Mouse (Mus musculus) limb, embryonic 10.5 days (tissue): ENCODE data around the gene Stkld1. TPM values are rescaled to one million over a fixed set of nuclear protein-coding genes. Genes with fewer than 3 reads are reported as not detected.
"Not testable (repeated sequence)": the region's sequence is repeated elsewhere in the genome, so short reads cannot be mapped to it uniquely, and the experiment has no call there.

ENCODE experiments used
- DNase-seq: peaks from one replicate; pipeline ENCODE4 v3.0.0-alpha.2; 2017; ENCODE audit warnings: low spot score
- H3K27ac ChIP-seq: fragments of 300-500 bp; sonication (generic); 2 replicates; pipeline ENCODE4 v1.5.1; 2016; ENCODE audit warnings: mild to moderate bottlenecking
- H3K27me3 ChIP-seq: fragments of 300-500 bp; sonication (generic); 2 replicates; pipeline ENCODE4 v1.6.1; 2016; ENCODE audit warnings: low read depth, mild to moderate bottlenecking; ENCODE audit not compliant: poor library complexity, severe bottlenecking
- H3K36me3 ChIP-seq: fragments of 300-500 bp; sonication (generic); 2 replicates; pipeline ENCODE4 v1.6.1; 2016; ENCODE audit warnings: mild to moderate bottlenecking, moderate library complexity
- H3K4me1 ChIP-seq: fragments of 300-500 bp; sonication (generic); 2 replicates; pipeline ENCODE4 v1.6.1; 2016
- H3K4me3 ChIP-seq: fragments of 300-500 bp; sonication (generic); 2 replicates; pipeline ENCODE4 v1.5.1; 2016; ENCODE audit warnings: mild to moderate bottlenecking, moderate library complexity
- H3K9me3 ChIP-seq: fragments of 300-500 bp; sonication (generic); replicated peaks from 2 replicates; pipeline ENCODE4 v1.6.1; 2016; ENCODE audit warnings: mild to moderate bottlenecking
- WGBS: fragments of 180-500 bp; shearing (Covaris S2); methylation state at CpG from one replicate; pipeline ENCODE4 v1.1.7; 2016; 5-methylcytosine and 5-hydroxymethylcytosine counted together
- polyA plus RNA-seq: library from polyadenylated mRNA; unstranded; fragments of >200 nt; fragmentation: Nextera tagmentation; extraction: Ambion mirVana; gene quantifications from 2 replicates; pipeline ENCODE4 v1.2.1, GENCODE M21; 2016

The Stkld1 gene
- 0.06 TPM in 1 of 2 replicates, not detected in the other for polyA plus RNA-seq

GRCm38 (mm10) chr2:26933304-26934055, at the start of gene Stkld1, which contains the start of gene Surf4:
Stkld1 (plus strand) TSS chr2:26934047.
Surf4 (minus strand) TSS chr2:26933928.
- no peaks in the 10 kb centered on the region for H3K27me3 ChIP-seq
- peaks cover 40% of the 10 kb centered on the region for H3K4me1 ChIP-seq
- H3K4me3 ChIP-seq, result peak within 1 kb of the TSS; percentile 100
- H3K36me3 ChIP-seq, result peaks cover 37% of the 10 kb centered on the region
- DNase-seq, result peak; percentile 97
- no peaks in the 10 kb centered on the region for H3K9me3 ChIP-seq
- 1% methylated on average over 68 of the region's 70 CpGs for WGBS
- H3K27ac ChIP-seq, result peak within 1 kb of the TSS; percentile 99

GRCm38 (mm10) chr2:26885541-26885940, 48.3 kb upstream of the Stkld1 start:
- not testable (repeated sequence) for H3K27ac ChIP-seq, H3K4me3 ChIP-seq, DNase-seq, H3K27me3 ChIP-seq, H3K9me3 ChIP-seq, H3K4me1 ChIP-seq
- peaks cover 38% of the 10 kb centered on the region for H3K36me3 ChIP-seq
- 89% methylated on average over 2 of the region's 2 CpGs for WGBS

GRCm38 (mm10) chr2:26886170-26886569, 47.7 kb upstream of the Stkld1 start:
- 77% methylated on average over 4 of the region's 4 CpGs for WGBS
- not testable (repeated sequence) for H3K4me3 ChIP-seq, H3K9me3 ChIP-seq, H3K4me1 ChIP-seq, H3K27ac ChIP-seq, H3K27me3 ChIP-seq
- DNase-seq, result peak; percentile 6
- peaks cover 44% of the 10 kb centered on the region for H3K36me3 ChIP-seq

GRCm38 (mm10) chr2:26895898-26896297, 37.9 kb upstream of the Stkld1 start:
- H3K36me3 ChIP-seq, result peaks cover 97% of the 10 kb centered on the region
- H3K4me3 ChIP-seq, result no peak overlapping the region
- H3K9me3 ChIP-seq, result no peaks in the 10 kb centered on the region
- H3K27ac ChIP-seq, result no peak overlapping the region
- no peaks in the 10 kb centered on the region for H3K27me3 ChIP-seq
- peaks cover 3% of the 10 kb centered on the region; the same call in 1 of the 2 replicates for H3K4me1 ChIP-seq
- no peak for DNase-seq
- WGBS, result 92% methylated on average over 4 of the region's 4 CpGs

- no peak for DNase-seq
- Histone ChIP-seq H3K4me1 (peaks cover 29% of the 10 kb centered on the region), H3K36me3 (peaks cover 72% of the 10 kb centered on the region), H3K27ac (no peak overlapping the region), H3K4me3 (no peak overlapping the region; the same call in 1 of the 2 replicates), H3K9me3 (no peaks in the 10 kb centered on the region), H3K27me3 (no peaks in the 10 kb centered on the region)
- 82% methylated on average over 1 of the region's 1 CpGs for WGBS
Observed at GRCm38 (mm10) chr2:26900731-26901130, 33.1 kb upstream of the Stkld1 start.

GRCm38 (mm10) chr2:26901834-26902400, 31.9 kb upstream of the Stkld1 start:
- H3K9me3 ChIP-seq, result no peaks in the 10 kb centered on the region
- H3K4me1 ChIP-seq, result peaks cover 29% of the 10 kb centered on the region
- H3K27ac ChIP-seq, result peak overlapping the region; percentile 88
- no peak for DNase-seq
- H3K27me3 ChIP-seq, result no peaks in the 10 kb centered on the region
- peak overlapping the region; percentile 89 for H3K4me3 ChIP-seq
- 7% methylated on average over 7 of the region's 7 CpGs for WGBS
- peaks cover 72% of the 10 kb centered on the region for H3K36me3 ChIP-seq

- Histone ChIP-seq H3K27ac (peak within 1 kb of the TSS; percentile 88), H3K27me3 (no peaks in the 10 kb centered on the region), H3K4me3 (peak within 1 kb of the TSS; percentile 89), H3K4me1 (peaks cover 29% of the 10 kb centered on the region), H3K9me3 (no peaks in the 10 kb centered on the region), H3K36me3 (peaks cover 72% of the 10 kb centered on the region)
- WGBS, result under 1% methylated on average over 41 of the region's 41 CpGs
- peak; percentile 98 for DNase-seq
Observed at GRCm38 (mm10) chr2:26902467-26903220, 31.2 kb upstream of the Stkld1 start, which contains the start of gene Surf6. Surf6 (minus strand) TSS chr2:26902879.

GRCm38 (mm10) chr2:26903311-26903710, 30.5 kb upstream of the Stkld1 start:
- no peaks in the 10 kb centered on the region for H3K9me3 ChIP-seq
- WGBS, result 18% methylated on average over 7 of the region's 7 CpGs
- peak overlapping the region; percentile 88 for H3K27ac ChIP-seq
- peaks cover 72% of the 10 kb centered on the region for H3K36me3 ChIP-seq
- H3K4me3 ChIP-seq, result peak overlapping the region; percentile 89
- no peaks in the 10 kb centered on the region for H3K27me3 ChIP-seq
- no peak for DNase-seq
- H3K4me1 ChIP-seq, result peaks cover 29% of the 10 kb centered on the region

- Histone ChIP-seq H3K27ac (no peak overlapping the region), H3K27me3 (no peaks in the 10 kb centered on the region), H3K4me1 (peaks cover 40% of the 10 kb centered on the region), H3K9me3 (no peaks in the 10 kb centered on the region), H3K36me3 (peaks cover 54% of the 10 kb centered on the region), H3K4me3 (no peak overlapping the region)
- DNase-seq, result no peak
- WGBS, result 72% methylated on average over 2 of the region's 2 CpGs
Observed at GRCm38 (mm10) chr2:26905936-26906335, 27.9 kb upstream of the Stkld1 start.

GRCm38 (mm10) chr2:26906431-26906830, 27.4 kb upstream of the Stkld1 start:
- Histone ChIP-seq H3K4me1 (peaks cover 35% of the 10 kb centered on the region), H3K27me3 (no peaks in the 10 kb centered on the region), H3K4me3 (no peak overlapping the region), H3K36me3 (peaks cover 55% of the 10 kb centered on the region), H3K27ac (no peak overlapping the region), H3K9me3 (no peaks in the 10 kb centered on the region)
- 95% methylated on average over 3 of the region's 3 CpGs for WGBS
- DNase-seq, result no peak

- peaks cover 62% of the 10 kb centered on the region for H3K36me3 ChIP-seq
- WGBS, result 68% methylated on average over 4 of the region's 4 CpGs
- no peak overlapping the region for H3K4me3 ChIP-seq
- H3K27me3 ChIP-seq, result no peaks in the 10 kb centered on the region
- H3K27ac ChIP-seq, result no peak overlapping the region
- DNase-seq, result no peak
- H3K4me1 ChIP-seq, result peaks cover 35% of the 10 kb centered on the region
- no peaks in the 10 kb centered on the region for H3K9me3 ChIP-seq
Observed at GRCm38 (mm10) chr2:26907109-26907508, 26.7 kb upstream of the Stkld1 start.

- Histone ChIP-seq H3K9me3 (no peaks in the 10 kb centered on the region), H3K4me3 (peak overlapping the region; percentile 93), H3K27ac (no peak overlapping the region), H3K27me3 (no peaks in the 10 kb centered on the region), H3K4me1 (peaks cover 32% of the 10 kb centered on the region), H3K36me3 (peaks cover 79% of the 10 kb centered on the region)
- 92% methylated on average over 18 of the region's 18 CpGs for WGBS
- no peak for DNase-seq
Observed at GRCm38 (mm10) chr2:26908710-26909386, 25.0 kb upstream of the Stkld1 start.
